Mouse (Mus musculus): ENCODE data around the gene Hcst.

Hcst gene

GRCm38 (mm10) chr7:30419561-30420499 is at the start of gene Hcst:
Gene Hcst (minus strand): TSS chr7:30419854.
- DNase-seq (ENCODE audit: low spot score in 2 of 2), result no peak

DNA sequence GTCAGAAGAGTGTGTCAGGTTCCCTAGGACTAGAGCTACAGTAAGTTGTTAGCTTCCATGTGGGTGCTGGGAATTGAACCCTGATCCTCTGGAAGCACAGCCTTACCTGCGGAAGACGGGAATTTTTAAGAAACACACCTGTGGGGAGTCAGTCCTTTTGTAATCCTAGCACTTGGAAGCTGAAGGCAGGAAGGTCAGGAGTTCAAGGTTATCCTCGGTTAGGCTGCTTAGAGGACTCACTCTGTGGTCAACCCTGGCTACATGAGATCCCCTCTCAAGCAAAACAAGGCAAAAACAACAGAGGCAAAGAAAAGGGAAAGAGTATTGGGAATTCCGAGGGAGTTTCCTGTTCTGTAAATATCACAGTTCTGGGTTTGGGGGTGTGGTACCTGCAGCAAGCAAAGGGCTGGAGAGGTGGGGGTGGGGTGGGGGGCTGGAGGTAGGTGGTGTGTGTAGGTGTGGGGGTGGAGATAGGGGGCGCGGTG is 45.2 kb upstream of the Hcst start:
- DNase-seq (ENCODE audit: low spot score in 2 of 2), result no peak

- no peak for DNase-seq (ENCODE audit: low spot score in 2 of 2)
These were observed 44.3 kb upstream of the Hcst start for GRCm38 (mm10) chr7:30463996-30464395.

DNA sequence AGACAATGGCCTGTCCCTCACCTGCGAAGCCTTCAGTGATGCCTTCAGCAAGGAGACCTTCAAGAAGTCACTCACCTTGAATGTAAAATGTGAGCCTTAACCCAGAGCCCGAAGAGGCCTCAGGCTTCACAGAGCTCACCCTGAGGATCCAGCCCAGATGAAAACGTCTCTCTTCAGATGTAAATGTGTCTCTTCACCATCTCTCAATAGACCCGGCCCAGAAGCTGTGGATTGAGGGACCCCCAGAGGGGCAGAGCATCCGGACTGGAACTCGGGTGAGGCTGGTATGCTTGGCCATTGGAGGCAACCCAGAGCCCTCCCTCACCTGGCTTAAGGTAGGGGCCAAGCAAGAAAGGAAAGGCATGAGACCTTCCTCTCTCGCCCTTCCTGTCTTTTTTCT is 43.9 kb upstream of the Hcst start:
- no peak for DNase-seq (ENCODE audit: low spot score in 2 of 2)

- no peak for DNase-seq (ENCODE audit: low spot score in 2 of 2)
These were observed 39.8 kb upstream of the Hcst start for GRCm38 (mm10) chr7:30459484-30459883.

DNA sequence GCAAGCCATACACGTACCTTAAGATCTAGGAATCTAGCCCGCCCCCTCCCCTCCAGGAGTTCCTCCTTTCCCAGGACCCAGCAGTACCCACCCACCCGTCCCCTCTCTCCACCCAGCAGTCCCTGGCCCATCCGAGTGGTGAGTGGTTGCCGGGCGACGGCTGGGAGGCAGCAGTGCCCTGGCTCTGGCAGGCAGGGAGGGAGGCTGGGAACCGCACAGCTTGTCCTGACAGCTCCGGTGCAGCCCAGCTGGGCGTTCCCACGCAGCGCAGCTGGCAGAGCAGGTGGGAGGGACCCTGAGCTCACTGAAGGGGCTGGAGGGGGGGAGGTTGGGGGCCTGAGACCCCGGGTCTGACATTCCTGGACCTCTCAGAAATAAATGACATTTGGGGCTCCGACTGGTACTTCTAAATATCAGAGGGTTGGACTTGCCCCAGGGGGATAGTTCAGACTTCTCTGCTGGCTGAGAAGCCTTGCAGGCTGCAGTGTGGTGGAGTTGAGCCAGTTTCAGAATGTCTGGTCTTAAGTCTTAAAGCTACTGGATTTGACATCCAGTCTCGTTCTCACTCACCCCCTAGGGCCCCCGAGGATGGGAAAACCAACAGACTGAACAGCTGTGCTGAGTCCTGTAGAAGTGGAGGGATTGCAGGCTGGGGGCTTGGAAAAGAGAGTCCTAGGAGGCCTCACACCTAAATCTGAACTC is 38.1 kb upstream of the Hcst start, which contains the start of the genes Kirrel2 and Nphs1:
TSS of gene Kirrel2 (minus strand) at position 62 of the 702 bp plus-strand sequence.
TSS of gene Nphs1 (plus strand) at position 687 of the 702 bp plus-strand sequence.
- peak in 1 of 2 experiments; percentile 60 for DNase-seq (ENCODE audit: low spot score in 2 of 2)

DNA sequence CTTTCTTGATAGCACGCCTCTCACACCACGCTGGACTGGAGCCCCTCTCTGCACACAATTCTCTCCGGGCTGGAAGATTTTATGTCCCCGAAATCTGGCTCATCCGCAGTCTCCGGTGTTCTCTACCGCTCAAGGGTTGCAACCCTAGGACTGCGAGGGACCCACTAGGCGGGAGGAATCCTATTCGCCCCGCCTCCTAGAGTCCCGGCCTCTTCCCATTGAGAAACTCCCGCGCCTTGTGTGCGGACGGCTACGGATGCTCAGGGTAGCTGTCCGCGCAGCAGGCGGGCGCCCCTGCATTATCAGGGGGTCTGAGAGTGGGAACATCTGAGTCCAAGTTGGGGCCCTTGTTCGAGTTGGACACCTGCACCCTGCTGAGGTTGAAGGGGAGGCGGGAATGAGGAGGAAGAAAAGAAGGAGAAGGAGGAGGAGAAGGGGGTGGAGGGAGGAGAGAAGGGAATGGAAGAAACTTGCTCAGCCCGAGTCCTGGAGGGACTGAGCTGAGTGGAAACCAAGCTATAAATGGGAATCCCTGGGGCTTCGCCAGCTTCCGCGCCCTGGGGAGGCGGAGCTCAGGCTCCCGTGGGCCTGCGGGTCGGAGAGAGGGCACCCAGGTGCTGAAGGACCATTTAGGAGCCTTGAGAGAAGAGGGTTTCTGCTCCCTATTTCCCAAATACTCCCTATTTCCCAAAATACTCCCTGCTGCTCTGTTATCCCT is 37.4 kb upstream of the Hcst start:
- DNase-seq (ENCODE audit: low spot score in 2 of 2), result no peak

- DNase-seq (ENCODE audit: low spot score in 2 of 2), result no peak
These were observed 36.8 kb upstream of the Hcst start for GRCm38 (mm10) chr7:30456487-30456886.

DNA sequence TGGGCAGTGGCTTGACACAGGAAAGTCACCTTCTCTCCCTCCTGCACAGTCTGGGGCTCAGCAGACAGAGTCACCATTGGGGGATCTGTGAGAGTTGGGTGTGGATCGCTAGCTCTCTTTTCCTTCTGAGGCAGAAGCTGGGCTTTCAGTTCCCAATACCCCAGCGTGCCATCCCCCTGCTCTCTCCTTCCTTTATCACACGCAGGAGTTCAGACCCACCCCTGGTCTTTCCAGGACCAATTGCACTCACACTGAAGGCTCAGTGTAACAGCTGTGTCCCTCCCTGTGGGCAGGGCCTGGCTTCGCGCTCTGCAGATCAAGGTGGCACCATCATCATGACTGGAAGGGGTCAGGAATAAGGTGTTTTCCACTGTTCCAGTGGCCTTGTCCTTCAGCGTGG is 34.6 kb upstream of the Hcst start:
- no peak for DNase-seq (ENCODE audit: low spot score in 2 of 2)

GRCm38 (mm10) chr7:30453766-30454165 is 34.1 kb upstream of the Hcst start:
- no peak for DNase-seq (ENCODE audit: low spot score in 2 of 2)

DNA sequence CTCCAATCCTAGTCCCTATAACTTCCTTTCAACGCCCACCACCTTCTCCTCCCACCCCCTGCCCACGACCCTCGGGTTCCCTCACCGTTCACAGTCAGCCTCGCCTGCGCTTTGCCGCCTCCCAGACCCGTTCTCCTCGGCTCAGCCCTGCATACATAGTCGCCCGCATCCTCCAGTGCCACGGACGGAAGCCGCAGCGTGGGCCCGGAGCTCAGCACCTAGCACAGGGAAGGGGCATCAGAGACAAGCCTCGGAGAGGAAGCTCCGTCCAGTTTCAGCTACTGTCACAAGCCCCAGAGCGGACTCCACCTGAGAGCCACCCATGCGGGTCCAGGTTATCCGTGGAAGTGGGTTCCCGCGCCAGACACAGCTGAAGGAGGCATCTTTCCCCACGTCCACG is 33.7 kb upstream of the Hcst start:
- no peak for DNase-seq (ENCODE audit: low spot score in 2 of 2)

DNA sequence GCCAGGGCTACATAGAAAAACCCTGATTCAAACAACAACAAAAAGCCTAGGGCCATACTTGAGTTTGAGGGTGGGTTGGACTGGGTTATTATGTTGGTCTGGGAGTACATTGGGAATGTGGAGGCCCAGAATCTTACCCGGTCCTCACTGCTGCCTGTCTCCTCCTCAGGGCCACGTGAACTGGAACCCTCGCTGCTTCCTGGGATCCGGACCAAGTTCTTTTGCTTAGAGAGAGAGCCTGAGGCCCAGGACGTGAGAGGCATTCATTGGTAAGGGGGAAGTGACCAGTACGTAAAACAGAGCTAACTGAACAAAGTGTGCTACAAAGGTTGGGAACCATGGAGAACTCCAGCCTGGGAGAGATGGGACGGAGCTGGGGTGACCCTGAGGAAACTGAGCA is 30.6 kb upstream of the Hcst start:
- DNase-seq (ENCODE audit: low spot score in 2 of 2), result no peak

DNA sequence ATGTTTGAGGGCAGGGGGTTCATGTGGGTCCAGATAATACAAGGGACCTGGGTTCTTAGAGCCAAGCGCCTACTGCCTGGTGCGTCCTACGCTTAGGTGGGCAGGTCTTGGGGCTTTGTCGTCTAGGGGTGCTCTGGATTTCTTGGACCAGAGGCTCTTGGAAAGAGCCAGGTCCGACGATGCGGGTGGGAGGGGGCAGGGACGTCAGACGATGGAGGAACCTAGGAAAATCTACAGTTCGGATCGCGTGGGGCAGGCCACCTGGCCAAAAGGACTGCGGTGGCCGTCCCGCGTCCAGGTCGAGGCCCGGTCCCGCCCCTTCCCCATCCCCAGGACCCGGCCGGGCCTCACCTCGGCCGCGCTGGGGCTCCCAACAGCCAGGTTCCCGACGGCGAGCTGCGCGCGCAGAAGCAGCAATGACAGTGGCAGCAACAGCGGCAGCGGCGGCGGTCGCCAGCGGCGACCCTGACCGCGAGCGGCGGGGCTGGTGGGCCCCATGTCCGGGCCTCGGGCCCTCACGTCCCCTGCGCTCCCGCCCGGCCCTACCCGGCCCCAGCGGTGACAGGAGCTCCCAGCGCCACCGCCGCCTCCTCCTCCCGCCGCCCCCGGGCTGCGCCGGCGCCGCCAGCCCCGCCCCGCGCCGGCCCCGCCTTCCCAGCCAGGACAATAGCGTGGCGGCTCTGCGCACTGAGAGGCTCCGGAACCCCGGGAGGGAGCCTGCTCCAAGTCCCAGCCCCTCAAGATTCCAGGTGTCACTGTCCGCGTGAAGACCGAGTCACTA is 25.5 kb upstream of the Hcst start, which contains the start of gene Aplp1:
TSS of gene Aplp1 (minus strand) at position 565 of the 781 bp plus-strand sequence.
- peak in 1 of 2 experiments; percentile 81 for DNase-seq (ENCODE audit: low spot score in 2 of 2)

- DNase-seq (ENCODE audit: low spot score in 2 of 2), result peak in 1 of 2 experiments; percentile 80
These were observed 24.7 kb upstream of the Hcst start for GRCm38 (mm10) chr7:30444154-30444970.

DNA sequence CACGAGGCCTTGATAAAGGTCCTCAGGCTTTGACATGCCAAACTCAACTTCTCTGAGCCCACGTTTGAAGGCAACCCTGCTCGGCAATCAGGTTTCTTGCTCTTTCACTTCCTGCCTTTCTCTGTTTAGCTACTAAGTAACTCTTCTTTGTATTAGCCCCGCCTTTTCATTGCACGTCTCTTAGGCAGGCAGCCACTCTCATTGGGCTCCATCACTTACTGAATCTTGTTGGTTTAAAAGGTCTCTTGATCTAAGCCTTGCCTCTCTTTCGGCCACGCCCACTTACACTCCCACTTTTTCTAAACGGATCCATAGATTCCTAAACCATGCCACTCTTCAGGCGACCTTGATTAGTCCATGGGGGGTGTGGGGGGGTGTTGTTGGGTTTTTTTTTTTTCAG is 24.0 kb upstream of the Hcst start:
- DNase-seq (ENCODE audit: low spot score in 2 of 2), result no peak

DNA sequence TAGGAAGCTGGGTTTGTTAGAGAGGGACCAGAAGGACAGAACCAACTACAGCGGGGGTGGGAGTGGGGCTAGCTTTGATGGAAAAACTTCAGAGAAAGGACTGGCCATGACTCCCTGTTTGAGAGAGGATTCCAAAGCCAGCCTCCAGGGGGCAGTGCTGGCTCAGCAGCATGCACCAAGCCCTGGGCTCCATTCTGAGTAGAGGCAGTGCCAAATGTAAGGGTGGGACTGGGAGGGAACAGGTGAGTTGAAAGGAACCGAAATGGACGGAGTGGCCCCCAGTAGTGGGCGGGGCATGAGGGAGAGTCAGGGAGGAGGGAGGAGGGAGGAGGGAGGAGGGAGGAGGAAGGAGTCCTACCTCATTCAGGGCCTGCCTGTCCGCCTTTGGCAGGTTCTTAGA is 21.0 kb upstream of the Hcst start:
- DNase-seq (ENCODE audit: low spot score in 2 of 2), result peak in 1 of 2 experiments; percentile 59

DNA sequence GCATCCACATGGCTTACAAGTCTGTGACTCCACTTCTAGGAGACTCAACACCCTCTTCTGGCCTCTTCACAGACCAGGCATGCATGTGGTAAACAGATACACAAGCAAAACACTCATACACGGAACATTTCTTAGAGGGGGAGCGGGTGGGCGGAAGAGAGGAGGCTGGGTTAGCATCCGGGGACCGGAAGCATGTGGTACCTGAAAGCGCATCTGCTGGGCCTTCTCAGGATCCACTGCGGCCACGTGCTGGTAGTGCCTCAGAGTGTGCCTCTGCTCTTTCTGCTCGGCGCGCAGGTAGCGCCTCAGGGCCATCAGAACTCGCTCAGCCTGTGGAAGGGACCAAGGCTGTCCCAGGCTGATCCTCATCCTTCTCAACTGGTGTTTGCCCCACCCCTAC is 20.1 kb upstream of the Hcst start:
- no peak for DNase-seq (ENCODE audit: low spot score in 2 of 2)

DNA sequence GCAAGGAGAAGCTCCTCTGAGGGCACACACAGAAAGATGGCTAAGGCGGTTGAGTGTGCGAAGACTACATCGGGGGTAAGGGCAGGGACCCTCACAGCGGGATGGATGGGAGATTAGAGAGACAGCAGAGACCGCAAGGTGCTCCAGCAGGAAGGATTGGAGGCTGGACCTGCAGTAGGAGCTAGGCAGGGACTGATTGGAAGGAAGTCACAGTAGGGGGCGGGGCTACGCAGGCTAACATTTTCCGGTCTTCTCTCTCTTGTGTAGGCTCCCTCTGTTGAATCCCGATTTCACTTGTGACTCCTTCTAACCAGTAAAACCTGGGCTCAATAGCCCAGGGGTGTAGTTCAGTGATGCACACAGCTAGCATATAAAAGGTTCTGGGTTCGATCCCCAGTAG is 17.2 kb upstream of the Hcst start:
- DNase-seq (ENCODE audit: low spot score in 2 of 2), result no peak

- DNase-seq (ENCODE audit: low spot score in 2 of 2), result no peak
These were observed 15.5 kb upstream of the Hcst start for GRCm38 (mm10) chr7:30435156-30435555.

- no peak for DNase-seq (ENCODE audit: low spot score in 2 of 2)
These were observed 15.0 kb upstream of the Hcst start for GRCm38 (mm10) chr7:30434701-30435100.
